Mouse (Mus musculus) adrenal gland, postnatal 25 days (tissue): ENCODE results near the gene Abcc4. TPM values are rescaled to one million over a fixed set of nuclear protein-coding genes. Genes with fewer than 3 reads are reported as not detected.
"Not testable (repeated sequence)": the region's sequence is repeated elsewhere in the genome, so short reads cannot be mapped to it uniquely, and the experiment has no call there.

Experiments used
- DNase-seq: peaks from one replicate; pipeline ENCODE4 v3.0.0; 2021; ENCODE audit warnings: mixed read lengths
- total RNA-seq: library from RNA; stranded (reverse); gene quantifications from 2 replicates; pipeline ENCODE4 v1.2.3, GENCODE M21; 2021

Gene Abcc4
- total RNA-seq, 1 experiment from 2014 or later = 21.1 TPM

- DNase-seq = no peak
Measured at GRCm38 (mm10) chr14:118678279-118678985, 27.6 kb downstream of the Abcc4 start.

- no peak for DNase-seq
Measured at GRCm38 (mm10) chr14:118676308-118676994, 29.6 kb downstream of the Abcc4 start.

GRCm38 (mm10) chr14:118674705-118675139, 31.3 kb downstream of the Abcc4 start:
- peak; percentile 71 for DNase-seq

DNA sequence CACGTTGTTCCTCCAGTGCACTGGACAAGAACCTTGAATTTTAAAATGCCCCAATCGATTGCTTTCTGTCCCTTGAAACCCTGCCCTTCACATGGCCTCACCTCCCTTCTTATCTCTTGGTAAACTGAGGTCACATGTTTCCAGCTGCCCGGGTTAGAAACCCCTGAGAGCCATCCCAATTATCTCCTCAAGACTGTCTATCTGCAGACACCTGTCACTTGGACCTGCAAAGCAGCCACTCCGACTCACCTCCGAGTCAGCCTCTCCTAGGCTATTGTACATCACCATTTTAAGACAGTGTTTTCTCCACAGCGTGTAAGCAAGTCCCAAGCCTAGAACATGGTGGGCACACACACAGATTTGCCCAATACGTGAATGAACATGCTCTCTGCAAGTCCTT, 31.8 kb downstream of the Abcc4 start:
- DNase-seq = no peak

GRCm38 (mm10) chr14:118673501-118673900, 32.5 kb downstream of the Abcc4 start:
- no peak for DNase-seq

GRCm38 (mm10) chr14:118672931-118673330, 33.1 kb downstream of the Abcc4 start:
- not testable (repeated sequence) for DNase-seq

- DNase-seq = no peak
Measured at GRCm38 (mm10) chr14:118667499-118667898, 38.5 kb downstream of the Abcc4 start.

- no peak for DNase-seq
Measured at GRCm38 (mm10) chr14:118664661-118665060, 41.4 kb downstream of the Abcc4 start.

GRCm38 (mm10) chr14:118662625-118663276, 43.3 kb downstream of the Abcc4 start:
- DNase-seq = no peak

DNA sequence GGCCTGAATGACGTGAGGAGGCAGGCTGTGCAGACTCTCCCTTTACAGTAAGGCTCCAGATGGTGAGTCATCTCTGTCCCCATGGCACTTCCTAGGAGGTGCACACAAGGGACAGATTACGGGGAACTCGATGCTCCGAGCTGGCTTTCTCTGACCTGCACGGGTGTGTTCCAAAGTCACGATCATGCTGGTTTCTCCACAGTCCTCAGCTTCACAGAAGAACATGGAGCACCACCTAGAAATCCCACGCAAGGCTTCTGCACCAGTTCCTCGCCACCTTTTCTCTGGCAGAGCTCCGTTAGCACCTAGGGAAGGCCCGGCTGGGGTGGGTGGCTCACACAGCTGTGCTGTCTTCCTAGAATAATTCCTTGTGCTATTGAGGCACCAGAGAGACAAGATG, 43.9 kb downstream of the Abcc4 start:
- no peak for DNase-seq

DNA sequence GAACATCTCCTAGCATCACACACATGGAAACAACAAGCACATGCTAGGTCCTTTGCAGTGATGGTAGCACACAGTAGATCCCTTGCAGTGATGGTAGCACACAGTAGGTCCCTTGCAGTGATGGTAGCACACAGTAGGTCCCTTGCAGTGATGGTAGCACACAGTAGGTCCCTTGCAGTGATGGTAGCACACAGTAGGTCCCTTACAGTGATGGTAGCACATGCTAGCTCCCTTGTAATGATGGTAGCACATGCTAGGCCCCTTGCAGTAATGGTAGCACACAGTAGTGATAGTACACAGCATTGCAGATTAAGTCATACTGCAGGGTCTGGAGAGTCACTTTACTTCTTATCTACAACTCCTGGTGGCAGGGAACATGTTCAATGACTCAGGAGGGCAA, 46.8 kb downstream of the Abcc4 start:
- DNase-seq = no peak

GRCm38 (mm10) chr14:118658328-118658692, 47.7 kb downstream of the Abcc4 start:
- no peak for DNase-seq

DNA sequence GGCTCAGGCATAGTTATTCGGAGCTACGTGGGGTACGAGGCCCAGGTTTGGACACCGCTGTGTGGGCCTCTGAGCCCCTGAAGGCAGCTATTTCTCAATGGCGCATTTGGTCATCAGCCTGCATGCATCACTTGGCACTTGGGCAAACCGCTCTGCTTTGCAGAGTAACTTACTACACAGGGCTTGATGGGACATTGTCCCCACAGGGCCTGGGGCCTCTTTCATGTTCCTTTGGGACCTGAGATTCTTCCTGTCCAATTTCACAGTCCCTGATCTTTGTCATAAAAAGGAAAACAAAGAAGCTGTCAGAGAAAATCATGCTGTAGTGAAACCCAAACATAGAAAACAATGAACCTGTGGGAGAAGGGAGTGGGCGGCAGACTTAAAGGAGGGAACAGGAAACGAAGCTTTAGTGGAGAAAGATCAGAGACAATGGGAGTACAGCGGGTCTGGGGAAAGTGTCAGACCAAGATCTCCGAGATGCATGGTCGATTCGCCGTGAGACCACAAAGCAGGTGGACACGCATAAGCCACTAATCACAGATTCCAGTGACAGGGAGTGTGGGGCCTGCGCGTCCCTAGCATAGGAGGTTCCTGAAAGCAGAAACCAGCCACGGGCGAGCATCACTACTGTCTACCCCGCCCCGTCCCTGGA, 48.2 kb downstream of the Abcc4 start:
- DNase-seq = no peak

GRCm38 (mm10) chr14:118657206-118657605, 48.8 kb downstream of the Abcc4 start:
- no peak for DNase-seq

- no peak for DNase-seq
Measured at GRCm38 (mm10) chr14:118656036-118656435, 50.0 kb downstream of the Abcc4 start.

DNA sequence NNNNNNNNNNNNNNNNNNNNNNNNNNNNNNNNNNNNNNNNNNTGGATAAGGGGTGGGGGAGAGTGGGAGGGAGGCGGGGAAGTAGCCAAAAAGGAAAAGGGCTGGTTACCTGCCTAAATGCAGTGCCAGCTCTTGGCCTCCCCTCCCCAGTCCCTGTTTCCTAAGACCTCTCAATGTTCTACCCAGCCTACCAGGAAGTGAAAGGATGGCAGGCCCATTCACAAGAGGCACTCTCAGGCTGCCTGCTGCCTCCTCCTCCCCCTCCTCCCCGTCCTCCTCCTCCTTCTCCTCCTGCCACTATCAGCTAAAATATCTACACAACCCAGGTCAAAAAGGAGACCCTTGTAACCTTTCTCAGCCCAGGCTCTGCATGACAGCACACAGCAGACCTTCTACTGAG, 51.1 kb downstream of the Abcc4 start:
- DNase-seq = no peak

GRCm38 (mm10) chr14:118651704-118652439, 54.1 kb downstream of the Abcc4 start:
- DNase-seq = no peak

DNA sequence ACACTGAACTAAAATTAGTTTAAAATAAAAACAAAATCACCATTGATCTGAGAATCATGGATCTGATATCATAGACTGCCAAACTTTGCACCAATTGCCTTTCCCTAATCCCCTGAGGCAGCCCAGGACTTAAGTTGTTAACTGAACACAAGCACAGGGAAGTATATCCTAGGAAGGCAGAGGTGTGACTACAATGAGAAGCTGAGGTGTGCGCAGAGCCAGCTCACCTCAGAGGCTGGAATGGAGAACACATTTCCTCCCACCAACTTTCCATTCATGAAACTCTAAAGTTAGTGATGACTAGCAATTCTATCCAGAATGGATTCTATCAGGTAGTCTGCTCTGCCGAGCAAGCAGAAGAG, 56.1 kb downstream of the Abcc4 start:
- no peak for DNase-seq

DNA sequence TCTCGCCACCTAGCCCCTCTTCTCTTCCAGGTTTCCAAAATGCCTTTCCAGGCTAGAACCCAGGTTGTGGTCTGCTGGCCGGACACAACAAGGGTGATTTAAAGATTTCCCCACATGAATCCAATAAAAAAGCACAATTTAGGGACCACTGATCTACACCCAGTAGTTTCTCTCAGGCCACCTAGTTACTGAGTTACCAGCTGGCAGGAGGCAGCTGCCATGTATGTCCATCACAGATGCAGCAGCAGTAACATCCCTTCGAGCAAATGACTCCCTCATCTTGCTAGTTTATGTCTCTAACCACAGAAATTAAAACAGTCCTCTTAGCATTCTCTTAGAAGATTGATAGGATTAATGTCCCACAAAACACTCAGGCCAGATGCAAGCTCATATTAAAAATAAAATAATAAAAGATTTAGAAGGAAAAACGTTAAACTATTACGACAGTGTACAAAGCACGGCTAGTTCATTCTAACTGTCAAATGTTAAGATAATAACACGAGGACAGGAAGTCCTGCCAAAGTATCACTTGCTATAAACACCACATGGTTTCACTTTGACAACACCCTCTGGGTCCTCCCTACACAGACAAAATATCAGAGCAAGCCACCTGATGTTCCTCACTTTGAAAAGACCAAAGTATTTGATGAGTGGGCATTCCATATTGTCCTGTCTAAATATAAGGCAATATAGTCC, 56.7 kb downstream of the Abcc4 start:
- no peak for DNase-seq

GRCm38 (mm10) chr14:118642940-118643591, 63.0 kb downstream of the Abcc4 start:
- DNase-seq = not testable (repeated sequence)

GRCm38 (mm10) chr14:118642140-118642539, 63.9 kb downstream of the Abcc4 start:
- no peak for DNase-seq
